Mouse (Mus musculus) gastrocnemius, postnatal 14 days (tissue): ENCODE data around the gene Mbtps1. TPM values are rescaled to one million over a fixed set of nuclear protein-coding genes. Genes with fewer than 3 reads are reported as not detected.

Experiments used
- total RNA-seq, 2 experiments: library from RNA; stranded (reverse); gene quantifications; 2 replicates each; pipeline ENCODE4 v1.2.3; 2021

Mbtps1 gene
- total RNA-seq, 2 experiments from 2014 or later = 37.3 to 39.3 TPM

Other genes starting within 250 kb of the Mbtps1 start
- gene Hsbp1, start 214.2 kb downstream of the Mbtps1 start, total RNA-seq = 100 to 1,000 TPM; 158 to 164 TPM
- 10 to 100 TPM; 67.6 to 94.0 TPM for gene Mlycd, start 163.9 kb downstream of the Mbtps1 start, total RNA-seq
- 1 to 10 TPM; 3.9 to 5.1 TPM for gene Osgin1, start 124.6 kb downstream of the Mbtps1 start, total RNA-seq
- gene Necab2, start 112.0 kb downstream of the Mbtps1 start, total RNA-seq = under 1 TPM; 0.33 to 0.59 TPM
- gene Slc38a8, start 57.0 kb downstream of the Mbtps1 start, total RNA-seq = not detected
- 10 to 100 TPM; 12.6 to 13.7 TPM for gene Hsdl1, start 16.4 kb upstream of the Mbtps1 start, total RNA-seq
- gene Dnaaf1, start 16.5 kb upstream of the Mbtps1 start, total RNA-seq = not detected
- gene Taf1c, start 46.5 kb upstream of the Mbtps1 start, total RNA-seq = 1 to 10 TPM; 3.5 to 3.6 TPM
- not detected for gene Adad2, start 54.0 kb upstream of the Mbtps1 start, total RNA-seq
- gene Kcng4, start 76.9 kb upstream of the Mbtps1 start, total RNA-seq = 1 to 10 TPM; 1.6 to 4.4 TPM
- 10 to 100 TPM; 65.6 to 68.3 TPM for gene Wfdc1, start 107.6 kb upstream of the Mbtps1 start, total RNA-seq
- under 1 TPM in 1 of 2 experiments, not detected in 1; 0.12 TPM for gene Atp2c2, start 141.3 kb upstream of the Mbtps1 start, total RNA-seq
- gene Tldc1, start 219.7 kb upstream of the Mbtps1 start, total RNA-seq = 1 to 10 TPM; 4.1 to 4.3 TPM